Mouse (Mus musculus) c-Kit-positive CD71-positive TER-119-positive erythroid progenitor cells, embryonic 14.5 days (primary cell): ENCODE measurements around the gene Dmrta1.
"Not testable (repeated sequence)": the region's sequence is repeated elsewhere in the genome, so short reads cannot be mapped to it uniquely, and the experiment has no call there.

Experiments used
- DNase-seq: peaks from one replicate; pipeline ENCODE4 v3.0.0-alpha.2; 2013; ENCODE audit warnings: low spot score

Dmrta1 gene

GRCm38 (mm10) chr4:89679195-89679594 lies at the start of gene Dmrta1:
Gene Dmrta1 (plus strand): TSS chr4:89679436.
- DNase-seq = no peak

- no peak for DNase-seq
Measured at GRCm38 (mm10) chr4:89630374-89631079, 48.7 kb upstream of the Dmrta1 start.

GRCm38 (mm10) chr4:89631560-89631959 lies 47.7 kb upstream of the Dmrta1 start:
- no peak for DNase-seq

- DNase-seq = no peak
Measured at GRCm38 (mm10) chr4:89638651-89639050, 40.6 kb upstream of the Dmrta1 start.

GRCm38 (mm10) chr4:89644235-89645115 lies 34.8 kb upstream of the Dmrta1 start:
- no peak for DNase-seq

GRCm38 (mm10) chr4:89650352-89651311 lies 28.6 kb upstream of the Dmrta1 start:
- DNase-seq = no peak

- DNase-seq = no peak
Measured at GRCm38 (mm10) chr4:89651312-89651686, 27.9 kb upstream of the Dmrta1 start.

- no peak for DNase-seq
Measured at GRCm38 (mm10) chr4:89651779-89652178, 27.5 kb upstream of the Dmrta1 start.

- no peak for DNase-seq
Measured at GRCm38 (mm10) chr4:89663406-89663805, 15.8 kb upstream of the Dmrta1 start.

- DNase-seq = no peak
Measured at GRCm38 (mm10) chr4:89674711-89675110, 4.5 kb upstream of the Dmrta1 start.

- DNase-seq = no peak
Measured at GRCm38 (mm10) chr4:89677903-89678302, 1.3 kb upstream of the Dmrta1 start.

- no peak for DNase-seq
Measured at GRCm38 (mm10) chr4:89678713-89679112, 523 bp upstream of the Dmrta1 start.

- DNase-seq = no peak
Measured at GRCm38 (mm10) chr4:89687961-89688803, 8.9 kb downstream of the Dmrta1 start.

GRCm38 (mm10) chr4:89688804-89689497 lies 9.7 kb downstream of the Dmrta1 start:
- DNase-seq = no peak

- DNase-seq = no peak
Measured at GRCm38 (mm10) chr4:89691936-89692335, 12.7 kb downstream of the Dmrta1 start.

- no peak for DNase-seq
Measured at GRCm38 (mm10) chr4:89692780-89693179, 13.5 kb downstream of the Dmrta1 start.

GRCm38 (mm10) chr4:89695589-89695988 lies 16.4 kb downstream of the Dmrta1 start:
- no peak for DNase-seq

- no peak for DNase-seq
Measured at GRCm38 (mm10) chr4:89697951-89698350, 18.7 kb downstream of the Dmrta1 start.

GRCm38 (mm10) chr4:89723526-89724190 lies 44.4 kb downstream of the Dmrta1 start:
- DNase-seq = not testable (repeated sequence)
